Mouse (Mus musculus) midbrain, embryonic 15.5 days (tissue): ENCODE measurements at regions not wholly inside any gene's neighbourhood (a gene's known extent, or its start where the extent isn't known, plus 50 kb on each side); places are given as distances from the start of the nearest gene placed in this dataset.

Experiments
- ATAC-seq: fragments of 200-750 bp; cut with Nextera tagmentation; replicated peaks from 2 replicates; pipeline ENCODE4 v1.8.0; 2017; ENCODE audit warnings: moderate TSS enrichment
- H3K27ac ChIP-seq: fragments of 300-500 bp; sonication (generic); 2 replicates; pipeline ENCODE4 v1.5.1; 2015; ENCODE audit warnings: mild to moderate bottlenecking, inconsistent platforms
- H3K27me3 ChIP-seq: fragments of 300-500 bp; sonication (generic); replicated peaks from 2 replicates; pipeline ENCODE4 v1.6.1; 2015; ENCODE audit warnings: inconsistent platforms
- H3K36me3 ChIP-seq: fragments of 300-500 bp; sonication (generic); replicated peaks from 2 replicates; pipeline ENCODE4 v1.6.1; 2015; ENCODE audit warnings: inconsistent platforms
- H3K4me1 ChIP-seq: fragments of 300-500 bp; sonication (generic); 2 replicates; pipeline ENCODE4 v1.6.1; 2015; ENCODE audit warnings: inconsistent platforms
- H3K4me2 ChIP-seq: fragments of 300-500 bp; sonication (generic); 2 replicates; pipeline ENCODE4 v1.6.1; 2015; ENCODE audit warnings: inconsistent platforms, mild to moderate bottlenecking, moderate library complexity
- H3K4me3 ChIP-seq: fragments of 300-500 bp; sonication (generic); 2 replicates; pipeline ENCODE4 v1.5.1; 2015; ENCODE audit warnings: mild to moderate bottlenecking, inconsistent platforms
- H3K9ac ChIP-seq: fragments of 300-500 bp; sonication (generic); 2 replicates; pipeline ENCODE4 v1.6.1; 2015; ENCODE audit warnings: mild to moderate bottlenecking, inconsistent platforms
- H3K9me3 ChIP-seq: fragments of 300-500 bp; sonication (generic); 2 replicates; pipeline ENCODE4 v1.6.1; 2016; ENCODE audit warnings: inconsistent platforms
- WGBS: fragments of 180-500 bp; shearing (Covaris S2); methylation state at CpG from one replicate; pipeline ENCODE4 v1.1.7; 2015; ENCODE audit warnings: mixed read lengths; 5-methylcytosine and 5-hydroxymethylcytosine counted together

DNA sequence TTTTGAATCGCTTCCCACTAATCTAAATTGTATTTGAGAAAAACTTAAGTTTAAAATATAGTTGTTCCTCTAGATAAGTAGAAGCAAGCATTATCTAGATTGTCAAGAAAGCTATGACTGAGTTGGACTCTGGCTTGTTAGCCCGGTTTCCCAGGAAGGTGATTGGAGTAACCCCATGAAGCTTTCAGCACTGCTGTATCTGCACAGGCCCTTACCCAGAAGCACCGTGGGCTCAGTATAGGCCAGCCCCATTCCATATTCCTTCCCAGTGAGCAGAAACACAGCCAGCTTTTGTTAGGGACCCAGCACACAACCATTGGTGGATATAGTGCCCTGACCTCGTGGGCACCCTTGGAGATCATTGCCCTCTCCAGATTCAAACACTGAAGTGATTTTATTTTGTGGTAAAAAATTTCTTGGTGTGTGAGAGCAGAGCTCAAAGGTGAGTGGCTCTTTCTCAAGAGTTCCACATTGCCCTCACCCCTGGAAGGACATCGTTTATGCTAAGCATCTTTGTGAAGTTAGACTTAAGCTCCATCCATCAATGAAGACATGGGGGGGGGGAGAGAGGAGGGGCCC is 323.3 kb upstream of the Rnaseh2b start:
- Histone ChIP-seq H3K4me3 (no peak overlapping the region), H3K36me3 (no peaks in the 10 kb centered on the region), H3K9ac (no peak overlapping the region), H3K27ac (no peak overlapping the region), H3K9me3 (no peaks in the 10 kb centered on the region), H3K27me3 (no peaks in the 10 kb centered on the region), H3K4me2 (no peak overlapping the region), H3K4me1 (no peaks in the 10 kb centered on the region)
- no peak for ATAC-seq
- 86% methylated on average over 5 of the region's 5 CpGs for WGBS

DNA sequence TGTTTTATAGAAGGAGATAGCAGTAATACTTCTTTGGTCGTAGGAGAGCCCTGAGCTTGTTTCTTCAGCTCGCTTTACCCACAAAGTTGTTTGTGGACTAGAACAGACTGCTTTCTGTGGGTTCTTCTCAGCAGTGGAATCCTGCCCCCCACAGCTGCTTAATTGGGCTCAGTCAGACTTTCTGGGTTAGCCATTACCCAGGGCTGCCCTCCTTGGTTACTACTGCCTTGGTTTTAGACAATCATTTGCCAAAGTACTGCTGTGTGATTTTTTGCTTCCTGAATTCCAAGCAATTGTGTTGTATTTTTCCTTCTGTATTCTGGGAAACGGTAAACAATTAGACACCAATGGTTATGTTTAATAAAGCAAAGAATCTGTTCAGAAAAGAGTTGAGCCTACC is 321.8 kb upstream of the Rnaseh2b start:
- no peak overlapping the region for H3K9ac ChIP-seq
- no peaks in the 10 kb centered on the region for H3K27me3 ChIP-seq
- no peaks in the 10 kb centered on the region for H3K9me3 ChIP-seq
- no peak overlapping the region for H3K27ac ChIP-seq
- 83% methylated on average over 3 of the region's 3 CpGs for WGBS
- no peak for ATAC-seq
- H3K36me3 ChIP-seq, result no peaks in the 10 kb centered on the region
- H3K4me3 ChIP-seq, result no peak overlapping the region
- no peak overlapping the region for H3K4me2 ChIP-seq
- no peaks in the 10 kb centered on the region for H3K4me1 ChIP-seq

DNA sequence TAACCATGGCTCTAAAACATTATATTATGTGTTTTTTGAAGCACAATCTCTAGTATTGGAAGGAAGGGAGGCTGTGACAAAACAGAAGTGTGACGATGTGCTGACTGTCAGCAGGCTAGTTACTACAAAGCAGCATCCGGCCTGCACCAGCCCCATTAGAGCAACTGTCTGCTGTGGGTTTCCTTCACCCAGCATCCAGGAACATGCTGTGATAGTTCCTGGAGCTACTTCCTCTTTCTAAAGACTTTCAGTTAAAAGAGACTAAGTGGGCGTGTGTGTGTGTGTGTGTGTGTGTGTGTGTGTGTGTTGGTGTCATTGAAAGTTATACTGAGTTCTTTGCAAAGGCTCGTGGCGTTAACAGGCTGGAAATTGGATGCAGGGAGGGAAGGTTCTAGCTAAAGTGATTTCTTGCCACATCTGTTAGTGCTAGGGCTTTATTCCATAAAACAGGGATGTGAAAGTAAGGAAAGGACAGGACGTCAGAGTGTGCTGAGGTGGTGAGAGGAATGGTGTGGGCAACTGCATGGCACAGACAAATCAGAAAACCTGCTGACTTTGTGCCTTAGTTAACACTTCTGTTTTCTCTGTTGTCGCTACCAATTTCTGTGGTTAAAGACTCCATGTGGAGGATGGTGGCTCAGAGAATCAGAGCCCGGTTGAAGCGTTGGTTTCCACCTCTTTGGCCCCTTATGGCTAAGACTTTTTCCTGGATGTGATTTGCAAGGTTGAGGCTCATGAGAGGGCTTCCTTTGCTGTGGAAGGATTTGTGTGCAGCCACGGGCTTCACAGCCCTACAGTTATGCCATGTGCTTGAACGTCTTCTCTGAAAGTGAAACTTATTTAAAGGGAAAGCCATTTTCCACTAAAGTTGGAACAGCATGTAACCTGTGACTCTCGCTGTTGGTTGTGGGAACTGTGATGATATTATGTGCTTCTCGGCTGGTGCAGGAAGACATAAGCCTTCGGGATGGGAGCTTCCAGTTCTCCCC is 321.0 kb upstream of the Rnaseh2b start:
- Histone ChIP-seq H3K4me3 (no peak overlapping the region), H3K27me3 (no peaks in the 10 kb centered on the region), H3K27ac (no peak overlapping the region), H3K9me3 (no peaks in the 10 kb centered on the region), H3K4me1 (no peaks in the 10 kb centered on the region), H3K4me2 (no peak overlapping the region), H3K9ac (no peak overlapping the region), H3K36me3 (no peaks in the 10 kb centered on the region)
- WGBS, result 78% methylated on average over 14 of the region's 14 CpGs
- ATAC-seq, result no peak

DNA sequence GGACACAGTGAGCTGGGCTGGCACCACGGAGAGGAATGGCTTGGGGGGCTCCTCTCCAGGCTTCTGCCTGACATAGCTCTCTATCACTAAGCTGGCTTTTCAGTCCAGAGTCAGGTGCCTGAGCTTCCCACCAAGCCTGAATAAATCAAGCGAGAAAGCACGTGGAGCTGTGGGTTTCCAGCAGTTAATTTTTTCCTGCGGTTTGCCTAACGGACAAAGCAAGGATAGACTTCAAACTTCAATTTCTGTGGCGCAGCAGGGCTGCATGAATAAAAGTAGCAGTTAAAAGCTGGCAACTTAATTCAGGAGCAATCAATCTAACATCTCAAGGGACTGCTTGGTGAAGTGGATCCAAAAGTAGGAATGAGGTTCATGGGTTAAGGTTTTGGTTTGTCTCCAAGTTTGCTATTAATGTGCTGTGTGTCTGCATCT is 317.1 kb upstream of the Rnaseh2b start:
- H3K4me1 ChIP-seq, result no peaks in the 10 kb centered on the region
- H3K4me2 ChIP-seq, result no peak overlapping the region
- H3K9ac ChIP-seq, result no peak overlapping the region
- no peak for ATAC-seq
- no peaks in the 10 kb centered on the region for H3K27me3 ChIP-seq
- no peaks in the 10 kb centered on the region for H3K9me3 ChIP-seq
- H3K27ac ChIP-seq, result no peak overlapping the region
- H3K36me3 ChIP-seq, result no peaks in the 10 kb centered on the region
- WGBS, result 45% methylated on average over 6 of the region's 6 CpGs
- H3K4me3 ChIP-seq, result no peak overlapping the region

DNA sequence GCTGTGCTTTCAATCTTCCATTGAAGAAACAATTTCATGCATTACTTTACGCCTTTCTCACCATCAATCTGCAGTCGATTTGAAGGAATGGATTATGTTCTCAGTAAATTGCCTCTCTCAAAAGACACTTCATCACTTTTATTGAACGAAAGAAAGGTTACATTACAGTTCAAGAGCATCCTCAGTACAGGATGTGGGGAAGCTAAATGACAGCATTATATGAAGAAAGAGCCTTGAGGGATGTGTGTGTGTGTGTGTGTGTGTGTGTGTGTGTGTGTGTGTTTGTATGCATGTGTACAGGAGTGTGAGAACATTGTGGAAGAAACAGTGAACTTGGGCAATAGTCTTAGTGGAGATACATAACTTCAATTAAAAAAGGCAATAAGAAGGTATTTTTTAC is 311.8 kb upstream of the Rnaseh2b start:
- no peak overlapping the region for H3K4me2 ChIP-seq
- H3K9me3 ChIP-seq, result no peaks in the 10 kb centered on the region
- ATAC-seq, result no peak
- no peaks in the 10 kb centered on the region for H3K27me3 ChIP-seq
- H3K9ac ChIP-seq, result no peak overlapping the region
- H3K4me1 ChIP-seq, result no peaks in the 10 kb centered on the region
- WGBS, result 53% methylated on average over 3 of the region's 3 CpGs
- no peaks in the 10 kb centered on the region for H3K36me3 ChIP-seq
- no peak overlapping the region for H3K27ac ChIP-seq
- H3K4me3 ChIP-seq, result no peak overlapping the region

DNA sequence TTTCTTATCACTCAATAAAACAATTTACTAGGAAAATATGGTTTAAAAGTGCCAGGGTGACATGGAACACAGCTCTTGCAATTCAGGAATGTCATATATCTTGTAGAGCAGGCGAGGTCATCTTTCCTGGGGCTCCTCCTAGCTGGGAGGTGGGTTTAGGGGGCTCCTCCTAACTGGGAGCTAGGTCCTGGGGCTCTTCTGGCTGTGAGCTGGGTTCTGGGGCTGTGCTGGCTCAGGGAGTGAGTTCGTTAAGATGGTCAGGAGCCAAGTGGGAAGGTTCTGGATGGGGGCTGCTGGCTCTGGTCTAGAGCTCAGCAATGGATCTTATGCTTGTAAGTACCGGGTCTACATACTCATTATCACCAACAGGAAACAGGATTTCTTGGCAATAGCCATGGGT is 306.8 kb upstream of the Rnaseh2b start:
- H3K27ac ChIP-seq, result no peak overlapping the region
- no peaks in the 10 kb centered on the region for H3K36me3 ChIP-seq
- ATAC-seq, result no peak
- no peak overlapping the region for H3K4me3 ChIP-seq
- no peak overlapping the region for H3K4me2 ChIP-seq
- H3K9ac ChIP-seq, result no peak overlapping the region
- no peaks in the 10 kb centered on the region for H3K4me1 ChIP-seq
- WGBS, result 82% methylated on average over 3 of the region's 3 CpGs
- H3K27me3 ChIP-seq, result no peaks in the 10 kb centered on the region
- no peaks in the 10 kb centered on the region for H3K9me3 ChIP-seq

DNA sequence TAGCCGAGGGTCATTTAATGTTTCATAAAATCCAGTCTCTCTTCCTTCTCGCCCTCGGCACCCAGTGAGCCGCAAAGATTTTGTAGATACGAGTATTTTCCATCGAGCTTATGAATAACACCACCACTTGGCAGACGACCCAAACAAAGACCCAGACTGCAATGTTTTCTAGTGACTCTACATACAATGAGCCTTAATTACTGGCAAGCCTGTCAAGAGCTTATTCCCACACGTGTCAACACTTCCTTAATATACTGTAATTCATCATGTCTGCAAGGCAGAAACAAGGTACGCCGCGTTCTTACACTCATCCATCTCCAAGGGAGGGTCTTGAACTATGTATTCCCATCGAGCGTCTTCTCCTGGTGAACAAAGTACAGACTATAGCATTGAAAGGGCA is 306.2 kb upstream of the Rnaseh2b start:
- WGBS, result 88% methylated on average over 13 of the region's 13 CpGs
- Histone ChIP-seq H3K27ac (no peak overlapping the region), H3K27me3 (no peaks in the 10 kb centered on the region)

DNA sequence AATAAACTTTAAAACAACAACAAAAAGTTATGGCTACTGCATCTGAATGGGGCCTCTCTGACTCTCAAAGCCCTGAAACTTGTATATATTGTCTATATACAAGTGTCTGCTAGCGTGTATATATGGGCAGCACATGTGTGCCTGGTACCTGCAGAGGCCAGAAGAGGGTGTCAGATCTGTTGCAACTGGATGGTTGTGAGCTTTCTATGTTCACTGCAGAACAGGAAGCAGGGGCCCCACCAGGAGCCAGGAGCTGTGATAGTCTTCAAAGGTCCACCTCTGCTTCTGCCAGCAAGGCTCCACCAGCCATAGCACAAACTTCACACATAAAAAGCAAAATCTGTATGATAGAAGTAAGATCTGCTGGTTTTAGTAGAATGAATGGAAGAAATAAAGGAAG is 297.1 kb upstream of the Rnaseh2b start:
- Histone ChIP-seq H3K4me3 (no peak overlapping the region), H3K27ac (no peak overlapping the region), H3K9me3 (no peaks in the 10 kb centered on the region), H3K36me3 (no peaks in the 10 kb centered on the region), H3K4me2 (no peak overlapping the region), H3K9ac (no peak overlapping the region), H3K27me3 (no peaks in the 10 kb centered on the region), H3K4me1 (no peaks in the 10 kb centered on the region)
- 92% methylated on average over 1 of the region's 1 CpGs for WGBS
- ATAC-seq, result no peak

More for the DNA sequence above, 306.2 kb upstream of the Rnaseh2b start:
- ATAC-seq, result no peak
- Histone ChIP-seq H3K36me3 (no peaks in the 10 kb centered on the region), H3K4me1 (no peaks in the 10 kb centered on the region), H3K4me2 (no peak overlapping the region), H3K9me3 (no peaks in the 10 kb centered on the region), H3K9ac (no peak overlapping the region), H3K4me3 (no peak overlapping the region)

DNA sequence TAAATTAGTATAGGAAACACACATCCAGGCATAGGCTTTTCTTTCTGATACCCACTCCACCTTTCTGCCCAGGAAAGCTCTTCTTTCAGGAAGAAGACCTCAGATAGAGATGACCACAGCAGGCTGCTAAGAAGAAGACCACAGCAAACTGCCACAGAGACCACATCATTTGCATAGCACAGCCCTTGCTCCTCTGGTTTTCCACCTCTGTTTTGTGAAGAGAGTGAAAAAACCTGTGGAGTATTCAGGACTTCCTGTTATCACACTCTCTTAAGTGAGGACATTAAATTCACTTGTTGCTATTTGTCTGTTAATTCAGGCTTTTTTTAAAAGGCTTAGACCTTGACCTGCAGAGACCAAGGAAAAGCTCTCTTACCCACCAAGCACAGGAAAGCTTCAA is 294.7 kb upstream of the Rnaseh2b start:
- no peak for ATAC-seq
- Histone ChIP-seq H3K4me2 (no peak overlapping the region), H3K27ac (no peak overlapping the region)

DNA sequence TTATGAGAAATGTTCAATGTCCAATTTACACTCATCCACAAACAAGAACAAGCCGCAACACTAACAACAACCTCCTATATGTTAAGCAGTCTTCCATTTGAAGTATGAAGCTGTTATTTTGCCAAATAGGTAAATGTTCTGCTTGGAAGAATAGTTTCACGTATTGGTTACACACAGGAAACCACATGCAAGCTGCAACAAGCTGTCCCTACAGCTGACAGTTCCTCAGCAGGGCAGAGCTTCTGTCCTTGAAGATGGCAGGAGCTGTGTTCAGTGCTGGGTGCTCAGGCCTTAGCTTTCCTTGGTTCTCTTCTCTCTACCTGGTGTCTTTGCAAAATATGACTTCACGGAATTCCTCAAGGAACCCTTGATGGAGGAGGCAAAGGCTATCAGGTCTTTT is 294.1 kb upstream of the Rnaseh2b start:
- no peak for ATAC-seq
- Histone ChIP-seq H3K36me3 (no peaks in the 10 kb centered on the region), H3K4me1 (peaks cover 17% of the 10 kb centered on the region), H3K4me3 (no peak overlapping the region), H3K27me3 (no peaks in the 10 kb centered on the region), H3K9me3 (no peaks in the 10 kb centered on the region), H3K9ac (no peak overlapping the region), H3K27ac (no peak overlapping the region), H3K4me2 (no peak overlapping the region)
- WGBS, result 91% methylated on average over 3 of the region's 3 CpGs

More for the DNA sequence above, 294.7 kb upstream of the Rnaseh2b start:
- Histone ChIP-seq H3K4me3 (no peak overlapping the region), H3K27me3 (no peaks in the 10 kb centered on the region), H3K9me3 (no peaks in the 10 kb centered on the region), H3K4me1 (peaks cover 12% of the 10 kb centered on the region), H3K9ac (no peak overlapping the region), H3K36me3 (no peaks in the 10 kb centered on the region)

DNA sequence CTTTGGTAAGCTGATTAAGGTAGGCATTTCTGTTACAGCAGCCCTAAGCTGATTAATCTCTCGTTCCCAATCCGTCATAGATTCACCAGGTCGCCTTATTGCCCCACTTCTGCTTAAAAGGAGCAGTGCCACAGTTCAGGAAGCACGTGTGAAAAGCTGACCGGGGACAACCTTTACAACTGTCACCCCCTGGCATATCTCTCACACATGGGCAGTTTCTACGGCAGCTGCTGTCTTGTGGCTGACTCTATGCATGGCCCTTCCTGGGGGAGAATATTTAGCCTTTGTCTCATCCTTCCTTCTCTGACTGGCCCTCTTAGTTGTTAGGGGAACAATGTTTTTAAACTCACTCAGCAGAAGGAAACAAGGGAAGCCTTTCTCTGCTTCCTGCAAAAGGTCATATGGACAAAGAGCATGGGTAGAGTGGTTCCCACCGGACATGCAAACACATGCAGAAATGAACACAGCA is 290.9 kb upstream of the Rnaseh2b start:
- H3K4me3 ChIP-seq, result no peak overlapping the region
- H3K9ac ChIP-seq, result no peak overlapping the region
- no peaks in the 10 kb centered on the region for H3K27me3 ChIP-seq
- no peaks in the 10 kb centered on the region for H3K9me3 ChIP-seq
- WGBS, result 7% methylated on average over 7 of the region's 7 CpGs
- peaks cover 21% of the 10 kb centered on the region for H3K4me1 ChIP-seq
- H3K36me3 ChIP-seq, result no peaks in the 10 kb centered on the region
- no peak overlapping the region for H3K4me2 ChIP-seq
- no peak overlapping the region for H3K27ac ChIP-seq
- no peak for ATAC-seq

DNA sequence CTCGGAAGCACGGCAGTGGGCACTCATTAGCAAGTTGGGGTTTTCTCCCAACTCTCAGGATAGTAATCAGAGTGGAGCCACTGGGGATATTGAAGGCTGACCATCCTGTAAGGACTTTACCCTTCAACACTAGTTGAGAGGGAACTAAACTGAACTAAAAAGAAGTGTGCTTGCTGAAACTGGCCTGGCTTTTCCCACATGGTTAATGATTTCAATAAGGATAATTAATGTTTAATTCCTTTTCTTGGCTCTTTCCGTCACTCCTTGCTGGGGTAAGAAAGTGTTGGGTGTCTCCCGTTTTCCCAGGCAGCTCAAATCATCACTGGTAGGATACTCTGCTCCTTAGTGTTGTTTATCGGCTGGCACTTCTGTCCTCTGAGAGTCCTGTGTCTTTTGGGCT is 290.3 kb upstream of the Rnaseh2b start:
- Histone ChIP-seq H3K4me2 (no peak overlapping the region), H3K4me3 (no peak overlapping the region), H3K36me3 (no peaks in the 10 kb centered on the region), H3K27me3 (no peaks in the 10 kb centered on the region), H3K4me1 (peaks cover 21% of the 10 kb centered on the region), H3K9me3 (no peaks in the 10 kb centered on the region), H3K27ac (no peak overlapping the region), H3K9ac (no peak overlapping the region)
- ATAC-seq, result no peak
- WGBS, result 57% methylated on average over 5 of the region's 5 CpGs
